ENCODE assay signal across 34 mouse cellular contexts in genomic region chr2:135930696-135931095, GRCm38 (mm10).
"Had no signal": no experiment of that assay in that cellular context is flagged by ENCODE, and none has a peak within 500 bp of the region (broad histone marks: within the 10 kb centered on the region; RNA-seq: fewer than 3 reads in every experiment).

No protein-coding gene starts in this region.

- ATAC-seq: hindbrain, embryonic 16.5 days; hindbrain, postnatal 0 days; inflammation-experienced regulatory T-cells, adult 6 months; intestine, embryonic 15.5 days; intestine, embryonic 16.5 days; intestine, postnatal 0 days had no signal

- DNase-seq: heart, postnatal 10 days; heart, postnatal 14 days; heart, postnatal 36 days; heart, postnatal 4 days; kidney, adult 11 months; kidney, adult 18-20 months; kidney, adult 2 months; kidney, adult 8-10 months; kidney, adult 9 months; kidney, postnatal 10 days; kidney, postnatal 14 days; kidney, postnatal 25 days; kidney, postnatal 36 days; kidney, postnatal 4 days; layer of hippocampus, adult 9-11 months; layer of hippocampus, postnatal 36 days had no signal

- H3K27me3 ChIP-seq: heart, embryonic 12.5 days; heart, embryonic 13.5 days; heart, embryonic 15.5 days; hindbrain, embryonic 12.5 days; hindbrain, embryonic 13.5 days; hindbrain, embryonic 15.5 days; intestine, embryonic 15.5 days; kidney, embryonic 15.5 days had no signal

- H3K27ac ChIP-seq: heart, embryonic 10.5 days; heart, embryonic 13.5 days; heart, embryonic 15.5 days; hindbrain, embryonic 10.5 days; hindbrain, embryonic 12.5 days; hindbrain, embryonic 13.5 days; hindbrain, embryonic 14.5 days; hindbrain, embryonic 15.5 days; hindbrain, postnatal 0 days; intestine, embryonic 15.5 days; kidney, embryonic 15.5 days; kidney, postnatal 0 days; layer of hippocampus, adult 2 months had no signal

- H3K4me1 ChIP-seq: heart, embryonic 10.5 days; intestine, embryonic 15.5 days; kidney, embryonic 15.5 days had no signal

- H3K4me2 ChIP-seq: heart, embryonic 12.5 days; heart, embryonic 13.5 days; heart, embryonic 15.5 days; hindbrain, embryonic 12.5 days; hindbrain, embryonic 13.5 days; hindbrain, embryonic 14.5 days; hindbrain, embryonic 15.5 days; intestine, embryonic 15.5 days; kidney, embryonic 15.5 days had no signal

- H3K36me3 ChIP-seq: heart, embryonic 10.5 days; heart, embryonic 12.5 days; heart, embryonic 15.5 days; hindbrain, embryonic 12.5 days; hindbrain, embryonic 15.5 days; intestine, embryonic 15.5 days had no signal

- H3K4me3 ChIP-seq: heart, embryonic 10.5 days; heart, embryonic 12.5 days; heart, embryonic 13.5 days; heart, embryonic 15.5 days; hindbrain, embryonic 10.5 days; hindbrain, embryonic 12.5 days; hindbrain, embryonic 13.5 days; hindbrain, embryonic 15.5 days; intestine, embryonic 15.5 days; kidney, embryonic 15.5 days; layer of hippocampus, adult 2 months had no signal

- H3K9me3 ChIP-seq: heart, embryonic 10.5 days; heart, embryonic 12.5 days; heart, embryonic 13.5 days; heart, embryonic 15.5 days; hindbrain, embryonic 10.5 days; hindbrain, embryonic 12.5 days; hindbrain, embryonic 13.5 days; hindbrain, embryonic 15.5 days; intestine, embryonic 15.5 days; kidney, embryonic 15.5 days had no signal

- H3K9ac ChIP-seq: heart, embryonic 12.5 days; heart, embryonic 13.5 days; heart, embryonic 15.5 days; hindbrain, embryonic 12.5 days; hindbrain, embryonic 13.5 days; hindbrain, embryonic 14.5 days; hindbrain, embryonic 15.5 days; intestine, embryonic 15.5 days; kidney, embryonic 15.5 days had no signal
